ENCODE assay signal across 28 mouse cellular contexts in the genomic region with DNA sequence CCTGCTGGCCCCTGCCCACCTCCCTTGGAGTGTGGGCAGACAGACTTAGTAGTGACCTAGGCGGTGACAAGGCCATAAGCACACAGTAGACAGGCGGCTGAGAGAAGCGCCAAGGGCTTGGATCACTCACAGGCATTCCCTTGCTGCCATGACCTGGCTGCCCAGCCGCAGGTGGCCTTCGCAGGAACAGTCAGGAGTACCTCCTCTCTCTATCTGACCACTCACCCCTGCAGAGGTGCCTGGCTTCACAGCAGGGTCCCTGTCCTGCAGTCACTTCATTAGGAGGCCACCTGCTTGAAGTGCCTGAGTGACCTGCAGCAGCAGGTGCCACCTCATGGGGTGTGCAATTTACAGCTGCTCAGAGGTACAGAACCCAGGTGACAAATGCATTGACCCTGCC. TPM values are rescaled to one million over a fixed set of nuclear protein-coding genes. Genes with fewer than 3 reads are reported as not detected.
DNase-seq lines count a peak whose midpoint lies in the region; ATAC-seq lines count a peak whose summit lies in the region.
"Had no signal": no experiment of that assay in that cellular context is flagged by ENCODE, and none has a peak within 500 bp of the region (broad histone marks: within the 10 kb centered on the region; RNA-seq: fewer than 3 reads in every experiment).

No protein-coding gene starts in this region.

- WGBS in heart, embryonic 14.5 days = 51% methylated on average over 5 of the region's 5 CpGs
- 77% methylated on average over 5 of the region's 5 CpGs for WGBS in liver, embryonic 12.5 days (ENCODE audit: insufficient replicate concordance)
- WGBS in liver, embryonic 11.5 days = 74% methylated on average over 5 of the region's 5 CpGs

- no peaks in the 10 kb centered on the region for H3K27me3 ChIP-seq in heart, embryonic 14.5 days (ENCODE audit: control insufficient read depth, insufficient read depth, low read length)
- no peaks in the 10 kb centered on the region for H3K27me3 ChIP-seq in liver, embryonic 12.5 days (replicated peaks)
- no peaks in the 10 kb centered on the region for H3K27me3 ChIP-seq in liver, embryonic 11.5 days (replicated peaks; ENCODE audit: control insufficient read depth, insufficient read depth, low read length)
- H3K27me3 ChIP-seq: embryonic facial prominence, embryonic 13.5 days; forebrain, embryonic 12.5 days; heart, embryonic 12.5 days; intestine, embryonic 15.5 days; liver, embryonic 15.5 days; lung, embryonic 15.5 days; midbrain, embryonic 15.5 days; neural tube, embryonic 15.5 days had no signal

- ATAC-seq in heart, embryonic 14.5 days (ENCODE audit: insufficient number of reproducible peaks, insufficient read depth, low FRiP score, low read depth) = no peak
- ATAC-seq in liver, embryonic 12.5 days = no peak
- no peak for ATAC-seq in liver, embryonic 11.5 days (replicated peaks; ENCODE audit: low FRiP score)
- ATAC-seq: forebrain, postnatal 0 days; hindbrain, postnatal 0 days; midbrain, embryonic 15.5 days had no signal

- peak overlapping the region; percentile 44; the same call in 1 of the 2 replicates for H3K9ac ChIP-seq in heart, embryonic 14.5 days (ENCODE audit: low read length)
- H3K9ac ChIP-seq in liver, embryonic 12.5 days = no peak overlapping the region
- no peak overlapping the region for H3K9ac ChIP-seq in liver, embryonic 11.5 days (ENCODE audit: low read depth, low read length)
- H3K9ac ChIP-seq: embryonic facial prominence, embryonic 13.5 days; forebrain, embryonic 12.5 days; forebrain, postnatal 0 days; intestine, embryonic 15.5 days; liver, embryonic 15.5 days; lung, embryonic 15.5 days; midbrain, embryonic 15.5 days; neural tube, embryonic 15.5 days had no signal

- intact Hi-C loops in heart, postnatal 36 days (cut with DNase I) = no loop called here

- H3K4me3 ChIP-seq in heart, embryonic 14.5 days (ENCODE audit: control insufficient read depth in 1 of 2, insufficient read depth in 1 of 2, low read depth in 1 of 2, low read length in 2 of 2) = no peak overlapping the region
- no peak overlapping the region for H3K4me3 ChIP-seq in liver, embryonic 12.5 days
- no peak overlapping the region for H3K4me3 ChIP-seq in liver, embryonic 11.5 days (ENCODE audit: low read depth, low read length)
- H3K4me3 ChIP-seq: embryonic facial prominence, embryonic 13.5 days; forebrain, embryonic 12.5 days; heart, embryonic 12.5 days; intestine, embryonic 15.5 days; liver, embryonic 15.5 days; lung, embryonic 15.5 days; midbrain, embryonic 10.5 days; midbrain, embryonic 15.5 days; neural tube, embryonic 15.5 days had no signal

- H3K36me3 ChIP-seq in heart, embryonic 14.5 days (ENCODE audit: control insufficient read depth, insufficient read depth, low read length) = no peaks in the 10 kb centered on the region
- H3K36me3 ChIP-seq in liver, embryonic 12.5 days = no peaks in the 10 kb centered on the region
- H3K36me3 ChIP-seq in liver, embryonic 11.5 days (ENCODE audit: control insufficient read depth, insufficient read depth, low read length) = no peaks in the 10 kb centered on the region
- H3K36me3 ChIP-seq: embryonic facial prominence, embryonic 13.5 days; forebrain, embryonic 12.5 days; heart, embryonic 12.5 days; intestine, embryonic 15.5 days; liver, embryonic 15.5 days; lung, embryonic 15.5 days; midbrain, embryonic 10.5 days; midbrain, embryonic 15.5 days; neural tube, embryonic 15.5 days had no signal

- peak; percentile 47 for DNase-seq in adrenal gland, postnatal 14 days
- no peak for DNase-seq in adrenal gland, adult 8-10 months
- peak; percentile 91 for DNase-seq in heart, adult 11 months
- no peak for DNase-seq in heart, postnatal 36 days
- DNase-seq in heart, adult 18-20 months = no peak
- DNase-seq in liver, embryonic 11.5 days (ENCODE audit: low spot score) = no peak
- DNase-seq: cerebellum, adult 8-10 months; forebrain, postnatal 0 days; gastrocnemius, postnatal 14 days; kidney, adult 9 months; kidney, postnatal 10 days; layer of hippocampus, postnatal 36 days; left cerebral cortex, postnatal 4 days; retina, postnatal 1 day; right cerebral cortex, postnatal 14 days; thymus, postnatal 4 days had no signal

- H3K4me2 ChIP-seq in heart, embryonic 14.5 days (ENCODE audit: low read length) = no peak overlapping the region
- no peak overlapping the region for H3K4me2 ChIP-seq in liver, embryonic 12.5 days
- no peak overlapping the region for H3K4me2 ChIP-seq in liver, embryonic 11.5 days
- H3K4me2 ChIP-seq: embryonic facial prominence, embryonic 13.5 days; forebrain, embryonic 12.5 days; heart, embryonic 12.5 days; intestine, embryonic 15.5 days; liver, embryonic 15.5 days; lung, embryonic 15.5 days; midbrain, embryonic 15.5 days; neural tube, embryonic 15.5 days had no signal

- peak overlapping the region in 1 of 2 experiments; percentile 28; a peak in 1 of 4 replicates for H3K27ac ChIP-seq in heart, embryonic 14.5 days (replicated peaks in 1 of 2; ENCODE audit: control insufficient read depth in 1 of 2, insufficient read depth in 1 of 2, low read depth in 2 of 2, low read length in 2 of 2)
- 0 out of 2 replicates have a peak overlapping the region, but pooled peaks have one; percentile 16 for H3K27ac ChIP-seq in liver, embryonic 12.5 days
- H3K27ac ChIP-seq in liver, embryonic 11.5 days (ENCODE audit: low read depth, low read length) = no peak overlapping the region
- H3K27ac ChIP-seq: embryonic facial prominence, embryonic 13.5 days; forebrain, embryonic 12.5 days; hindbrain, postnatal 0 days; intestine, embryonic 15.5 days; liver, embryonic 15.5 days; lung, embryonic 15.5 days; midbrain, embryonic 15.5 days had no signal

- H3K9me3 ChIP-seq in heart, embryonic 14.5 days (ENCODE audit: control insufficient read depth, low read length) = no peaks in the 10 kb centered on the region
- H3K9me3 ChIP-seq in liver, embryonic 12.5 days (replicated peaks) = no peaks in the 10 kb centered on the region
- H3K9me3 ChIP-seq in liver, embryonic 11.5 days (ENCODE audit: control insufficient read depth, low read length) = no peaks in the 10 kb centered on the region
- H3K9me3 ChIP-seq: embryonic facial prominence, embryonic 13.5 days; forebrain, embryonic 12.5 days; heart, embryonic 12.5 days; intestine, embryonic 15.5 days; liver, embryonic 15.5 days; lung, embryonic 15.5 days; midbrain, embryonic 10.5 days; midbrain, embryonic 15.5 days; neural tube, embryonic 15.5 days had no signal

- H3K4me1 ChIP-seq in heart, embryonic 14.5 days (ENCODE audit: control insufficient read depth in 2 of 2, insufficient read depth in 2 of 2, low read length in 2 of 2) = peaks cover 71 to 86% of the 10 kb centered on the region in 2 experiments
- peaks cover 86% of the 10 kb centered on the region for H3K4me1 ChIP-seq in liver, embryonic 12.5 days
- H3K4me1 ChIP-seq in liver, embryonic 11.5 days (replicated peaks; ENCODE audit: control insufficient read depth, insufficient read depth, low read length) = peaks cover 64% of the 10 kb centered on the region

RNA-seq across cellular contexts. Expression of gene Pitpnm2, which starts 50.4 kb away (rescaled TPM):
- 48.8 and 51.8 TPM in 2 replicates for total RNA-seq in adrenal gland, postnatal 14 days (2021)
- 10 to 100 TPM; 52.7 to 67.0 (median 62.5) TPM for total RNA-seq in adrenal gland, adult 8-10 months (2022)
- total RNA-seq in heart, postnatal 36 days (2021) = 10 to 100 TPM; 43.9 to 45.5 TPM
- 10.2 and 12.0 TPM in 2 replicates for polyA plus RNA-seq in heart, embryonic 14.5 days (2014; fragmentation: Nextera tagmentation; extraction: Ambion mirVana)
- total RNA-seq in heart, adult 18-20 months (2021) = 10 to 100 TPM; 36.8 to 38.9 TPM
- polyA plus RNA-seq in liver, embryonic 12.5 days (2016; fragmentation: Nextera tagmentation; extraction: Ambion mirVana) = 2.5 and 3.7 TPM in 2 replicates
- 5.1 and 5.9 TPM in 2 replicates for polyA plus RNA-seq in liver, embryonic 11.5 days (2014; fragmentation: Nextera tagmentation; extraction: Ambion mirVana)

Comparison
In these comparisons a context has a peak if more than half of its experiments do, and no peak if none do; other contexts are left out.
1. DNase-seq: peak in adrenal gland, postnatal 14 days (single experiment) and heart, adult 11 months (single experiment); none in adrenal gland, adult 8-10 months (single experiment), heart, postnatal 36 days (0 of 2), heart, adult 18-20 months (0 of 2) and liver, embryonic 11.5 days (single experiment).